Mouse (Mus musculus) lung, postnatal 36 days (tissue): Measurements from ENCODE around the gene Asl.

Source experiments
- DNase-seq: peaks from one replicate; pipeline ENCODE4 v3.0.0; 2022; ENCODE audit warnings: mixed read lengths

Gene Asl

DNA sequence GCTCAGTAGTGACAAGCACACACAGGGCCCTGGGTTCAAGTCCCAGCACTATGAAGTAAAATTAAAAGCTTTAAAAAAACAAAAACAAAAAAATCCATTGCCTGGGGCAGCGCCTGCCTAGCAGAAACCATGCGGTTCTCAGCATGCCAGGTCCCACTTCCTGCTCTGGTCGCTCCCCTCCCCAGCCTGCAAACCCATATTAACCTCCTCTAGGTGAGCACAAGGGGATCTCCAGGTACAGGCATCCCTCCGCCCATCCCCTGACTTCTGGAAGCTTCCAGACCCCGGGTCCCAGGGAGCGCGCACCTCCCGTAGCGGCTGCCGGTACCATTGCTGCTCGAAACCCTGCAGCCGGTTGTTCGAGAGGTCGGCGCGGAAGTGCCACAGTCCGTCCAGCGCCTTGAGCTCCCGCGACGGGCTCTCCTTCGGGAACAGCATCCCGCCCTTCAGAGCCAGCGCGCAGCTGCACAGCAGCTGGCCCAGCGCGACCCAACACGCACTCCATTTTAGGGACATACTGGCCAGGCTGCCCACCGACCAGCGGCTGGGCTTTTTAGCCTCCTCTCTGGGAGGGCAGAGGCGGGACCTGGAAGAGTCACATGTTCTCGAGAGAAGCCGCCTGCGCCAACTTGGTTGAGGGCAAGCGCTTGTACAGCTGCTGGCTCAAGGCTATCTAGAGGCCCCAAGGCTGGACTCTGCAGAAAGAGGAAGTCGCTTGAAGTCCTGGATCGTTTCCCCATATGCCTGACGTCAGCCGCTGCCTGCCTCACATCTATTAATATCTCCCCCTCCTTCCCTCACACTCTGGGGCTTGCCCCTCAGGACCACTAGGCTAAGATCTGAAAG lies 26.5 kb downstream of the Asl start, which contains the start of gene Gusb:
TSS of gene Gusb (minus strand) at position 749 of the 846 bp plus-strand sequence.
- peak; percentile 93 for DNase-seq

DNA sequence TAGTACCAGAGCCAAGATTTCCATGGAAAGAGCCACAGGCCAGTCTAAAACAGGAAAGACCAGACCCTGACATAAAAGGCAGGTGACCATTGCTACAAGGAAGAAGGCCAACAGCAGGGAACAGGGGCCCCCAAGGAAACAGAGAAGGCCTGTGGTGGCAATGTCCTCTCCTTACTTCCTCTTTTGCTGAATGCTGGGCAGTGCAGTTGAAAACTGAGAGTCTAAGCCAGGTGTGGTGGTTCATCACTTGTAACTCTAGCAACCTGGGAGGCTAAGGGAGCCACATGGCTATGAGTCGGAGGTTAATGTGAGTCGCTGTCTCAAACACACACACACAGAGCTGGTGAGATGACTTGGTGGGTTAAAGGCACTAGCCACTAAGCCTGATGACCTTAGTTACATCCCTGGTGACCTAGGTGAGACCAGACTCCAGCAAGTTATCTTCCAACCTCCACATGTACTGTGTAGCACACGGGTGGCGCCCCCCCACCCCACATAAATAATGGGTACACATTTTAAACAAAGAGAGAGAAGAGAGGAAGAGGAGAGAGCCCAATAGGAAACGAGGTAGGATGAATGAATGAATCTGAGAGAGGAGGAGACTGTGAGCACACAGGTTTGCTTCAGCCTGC lies 27.6 kb downstream of the Asl start:
- DNase-seq = peak; percentile 34

DNA sequence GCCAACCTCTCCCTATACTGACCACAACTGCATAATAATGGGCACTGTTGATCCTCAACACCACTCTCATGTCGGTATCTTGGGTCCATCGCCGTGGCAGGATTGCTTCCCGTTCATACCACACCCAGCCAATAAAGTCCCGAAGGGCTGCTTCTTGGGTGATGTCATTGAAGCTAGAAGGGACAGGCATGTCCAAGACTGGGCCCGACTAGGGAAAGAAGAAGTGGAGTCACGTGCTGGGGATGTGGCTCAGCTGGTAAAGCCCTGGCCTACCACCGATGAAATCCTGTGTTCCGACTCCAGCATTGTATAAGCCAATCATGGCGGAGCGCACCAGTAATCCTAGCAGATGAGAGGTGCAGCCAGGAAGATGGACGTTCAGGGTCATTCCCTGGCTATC lies 28.3 kb downstream of the Asl start:
- DNase-seq = peak; percentile 76

DNA sequence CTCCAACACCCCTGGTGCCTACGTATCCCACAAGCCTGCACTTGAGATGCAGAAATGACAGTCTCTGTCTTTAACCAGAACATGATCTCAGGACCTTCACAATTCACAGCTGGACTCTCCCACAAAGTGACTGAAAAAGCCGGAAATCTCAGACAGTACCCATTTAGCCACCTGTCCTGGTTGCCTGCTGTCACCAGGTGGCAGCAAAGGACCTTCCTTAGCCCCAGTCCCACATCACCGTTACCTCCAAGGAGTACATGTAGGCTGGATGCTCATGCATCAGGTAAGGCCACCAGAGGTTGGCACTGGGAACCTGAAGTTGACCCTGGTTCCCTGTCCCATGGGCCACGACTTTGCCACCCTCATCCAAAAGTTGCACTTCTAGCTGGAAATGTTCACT lies 29.9 kb downstream of the Asl start:
- peak; percentile 72 for DNase-seq

DNA sequence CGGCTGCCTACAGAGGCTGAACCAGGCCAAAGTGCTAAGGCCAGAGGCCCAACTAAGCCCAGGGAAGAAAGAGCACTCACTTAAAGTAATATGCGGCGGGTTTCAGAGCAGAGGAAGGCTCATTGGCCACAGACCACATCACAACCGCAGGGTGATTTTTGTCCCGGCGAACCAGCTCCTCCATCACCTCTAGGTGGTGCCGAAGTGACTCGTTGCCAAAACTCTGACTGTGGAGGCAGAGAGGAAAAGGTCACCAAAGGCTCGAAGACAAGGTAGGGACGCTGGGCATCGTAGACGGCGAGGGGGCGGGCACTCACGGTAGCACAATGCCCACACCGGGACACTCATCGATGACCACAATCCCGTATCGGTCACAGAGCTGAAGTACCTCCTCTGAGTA lies 31.3 kb downstream of the Asl start:
- no peak for DNase-seq

DNA sequence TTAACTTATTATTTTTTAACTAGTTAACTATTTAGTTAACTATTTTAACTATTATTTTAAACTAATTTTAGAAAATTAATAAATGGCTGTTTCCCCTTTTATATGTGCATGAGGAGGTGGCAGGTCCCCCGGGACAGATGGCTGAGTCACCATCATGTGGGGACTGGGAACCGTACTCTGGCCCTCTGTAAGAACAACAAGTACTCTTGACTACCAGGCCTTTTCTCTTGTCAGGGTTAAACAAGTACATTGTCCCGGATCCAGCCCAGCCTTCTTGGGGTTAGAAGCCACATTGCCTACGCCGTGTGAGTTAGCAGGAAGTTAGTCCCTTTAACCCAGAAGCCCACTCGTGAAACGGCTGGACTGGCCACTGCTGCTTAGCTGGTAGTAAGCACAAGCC lies 34.1 kb downstream of the Asl start:
- no peak for DNase-seq

DNA sequence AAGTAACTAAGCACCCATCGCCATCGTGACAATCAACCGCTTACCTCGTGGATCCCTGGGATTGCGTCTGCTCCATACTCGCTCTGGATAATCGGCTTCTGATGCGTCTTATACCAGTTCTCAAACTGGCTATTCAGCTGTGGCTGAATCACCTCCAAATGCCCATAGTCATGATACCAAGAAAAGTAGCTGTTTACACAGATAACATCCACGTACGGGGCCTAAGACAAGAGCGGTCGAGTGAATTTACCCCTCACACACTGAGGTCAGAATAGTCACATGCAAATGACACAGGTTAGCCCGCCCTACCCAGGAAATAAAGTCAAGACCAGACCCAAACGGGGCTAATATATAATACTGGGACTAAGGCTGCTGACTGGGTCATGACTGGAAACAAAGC lies 35.7 kb downstream of the Asl start:
- no peak for DNase-seq

DNA sequence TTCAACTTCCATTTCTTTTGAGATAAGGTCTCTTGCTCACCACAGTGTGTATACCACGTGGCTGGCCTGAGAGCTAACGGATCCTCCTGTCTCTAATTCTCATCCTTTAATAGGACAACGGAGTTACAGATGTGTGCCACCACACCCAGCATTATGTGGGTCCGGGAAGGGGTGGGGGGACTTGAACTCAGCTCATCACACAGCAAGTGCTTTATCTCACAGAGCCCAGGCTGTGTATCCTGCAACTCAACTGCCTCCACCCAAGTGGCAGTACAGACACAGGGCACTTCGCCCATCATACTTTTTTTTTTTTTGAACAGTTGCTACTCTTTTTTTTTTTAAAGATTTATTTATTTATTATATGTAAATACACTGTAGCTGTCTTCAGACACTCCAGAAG lies 37.1 kb downstream of the Asl start:
- no peak for DNase-seq

DNA sequence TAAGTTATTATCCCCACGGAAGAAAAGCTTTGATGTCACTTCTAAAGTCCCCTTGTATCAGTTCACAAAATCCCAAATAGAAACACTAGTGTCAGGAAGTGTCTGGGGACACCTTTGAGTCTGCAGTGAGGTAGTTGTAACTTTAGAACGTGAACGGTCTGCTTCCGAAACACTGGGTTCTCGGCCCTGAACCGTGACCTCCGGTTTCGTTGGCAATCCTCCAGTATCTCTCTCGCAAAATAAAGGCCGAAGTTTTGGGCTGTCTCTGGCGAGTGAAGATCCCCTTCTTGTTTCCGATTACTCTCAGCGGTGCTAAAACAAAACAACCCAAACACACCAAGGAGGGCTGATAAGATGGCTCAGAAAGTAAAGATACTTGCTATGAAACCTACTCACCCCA lies 39.7 kb downstream of the Asl start:
- DNase-seq = no peak

DNA sequence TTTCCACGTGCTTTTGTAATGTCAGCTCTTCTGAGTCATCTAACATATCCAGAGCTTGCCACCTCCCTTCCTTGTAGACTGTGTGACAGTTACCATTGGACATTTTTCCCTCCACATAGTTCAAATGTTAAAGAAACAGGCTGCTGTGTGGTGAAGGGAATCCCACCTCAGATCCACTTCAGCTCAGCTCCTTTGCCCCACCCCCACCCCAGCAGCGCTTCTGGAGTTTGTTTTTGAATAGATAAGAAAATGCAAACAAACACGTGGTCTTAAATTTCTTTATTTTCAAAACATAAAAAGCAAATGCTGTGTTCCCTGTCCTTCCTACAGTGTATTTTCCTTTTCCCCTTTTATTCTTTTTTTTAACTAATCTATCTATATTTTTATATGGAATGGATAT lies 48.8 kb downstream of the Asl start:
- no peak for DNase-seq

DNA sequence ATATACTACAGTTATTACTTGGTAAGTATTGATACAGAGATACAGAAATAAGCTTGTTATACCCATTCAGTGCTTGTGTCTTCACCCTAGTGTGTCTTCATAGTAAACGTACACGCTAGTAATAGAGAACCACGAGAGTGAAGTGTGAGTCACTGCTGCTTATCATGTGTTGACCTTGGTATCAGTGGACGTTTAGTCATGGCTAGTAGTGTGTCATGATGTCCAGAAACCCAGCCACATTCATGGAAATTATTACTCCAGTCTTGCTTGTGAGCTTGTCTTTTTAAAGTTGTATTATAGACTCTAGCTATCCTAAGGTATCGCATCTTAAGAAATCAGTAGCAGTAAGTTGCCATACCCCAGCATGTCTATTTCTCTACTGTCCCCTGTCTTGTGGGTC lies 50.4 kb downstream of the Asl start:
- peak; percentile 22 for DNase-seq

DNA sequence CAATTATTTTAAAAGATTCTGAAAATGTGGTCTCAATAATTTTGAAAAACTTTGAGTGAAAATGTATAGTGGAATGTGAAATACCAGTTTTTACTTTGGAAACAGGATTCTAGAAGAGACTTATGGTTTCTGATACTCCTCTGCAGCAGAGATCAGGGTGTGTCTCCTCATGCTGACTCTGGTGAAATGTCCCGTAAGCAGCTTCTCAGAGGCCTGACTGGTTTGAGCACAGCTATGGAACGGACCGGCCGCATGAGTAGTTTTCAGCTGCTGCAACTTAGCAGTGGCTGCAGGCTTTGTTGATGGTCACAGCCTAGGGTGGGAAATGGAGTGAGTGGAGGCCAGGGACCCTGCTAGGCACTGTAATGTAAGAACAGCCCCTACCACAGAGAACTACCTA lies 51.3 kb downstream of the Asl start:
- DNase-seq = no peak

DNA sequence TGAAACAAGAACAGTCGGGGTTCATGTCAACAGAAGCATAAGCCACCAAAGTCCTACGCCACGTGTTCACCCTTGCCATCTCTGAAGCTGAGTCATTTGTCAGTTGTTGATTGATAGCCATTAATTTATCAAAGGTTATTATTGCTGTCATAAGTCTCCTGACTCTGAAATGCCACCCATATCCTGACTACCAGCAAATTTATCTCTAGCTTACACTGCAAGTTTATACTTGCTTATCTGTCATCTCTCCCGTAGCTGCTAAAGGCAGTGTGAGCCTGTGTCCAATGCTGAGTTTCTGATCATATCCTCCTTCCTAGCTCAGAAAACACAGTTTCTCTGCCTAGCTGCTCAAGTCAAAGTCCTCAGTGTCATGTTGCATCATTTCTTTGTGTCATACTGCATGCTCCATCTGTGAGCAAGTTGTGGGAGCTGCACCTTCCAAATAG lies 54.2 kb downstream of the Asl start:
- DNase-seq = no peak

DNA sequence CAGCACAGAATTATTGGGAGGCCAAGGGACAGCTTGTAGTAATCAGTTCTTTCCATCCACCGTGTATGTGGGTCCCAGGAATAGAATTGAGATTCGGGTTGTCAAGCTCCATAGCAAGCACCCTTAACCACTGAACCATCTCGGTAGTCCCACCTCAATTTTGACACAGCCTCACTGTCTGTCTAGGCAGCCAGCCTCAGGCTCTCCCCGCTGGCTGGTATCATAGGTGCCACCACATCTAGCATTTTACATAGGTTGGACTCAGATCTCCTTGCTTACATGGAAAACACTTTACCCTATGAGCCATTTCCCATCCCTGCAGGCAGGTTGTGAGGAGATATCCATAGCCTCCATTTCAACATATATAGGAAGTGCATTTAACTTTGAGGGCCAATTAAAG lies 54.7 kb downstream of the Asl start:
- no peak for DNase-seq

DNA sequence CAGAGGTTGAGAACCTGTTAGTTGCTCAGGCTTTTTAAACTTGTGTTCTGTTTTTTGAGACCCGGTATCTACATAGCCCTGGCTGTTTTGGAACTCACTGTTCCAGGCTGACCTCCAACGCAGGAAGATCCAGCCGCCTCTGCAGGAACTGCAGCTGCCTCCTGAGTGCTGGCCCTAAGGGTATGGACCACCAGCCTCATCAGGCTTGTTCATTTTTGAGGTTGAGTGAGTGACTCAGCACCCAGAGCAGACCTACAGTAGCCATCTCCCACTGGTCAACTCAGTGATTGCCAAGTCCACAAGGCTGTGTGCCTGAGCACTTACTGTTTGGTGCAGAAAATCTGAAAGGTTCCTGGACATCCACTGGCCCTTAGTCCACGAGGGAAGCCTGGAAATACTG lies 57.6 kb downstream of the Asl start:
- DNase-seq = no peak

DNA sequence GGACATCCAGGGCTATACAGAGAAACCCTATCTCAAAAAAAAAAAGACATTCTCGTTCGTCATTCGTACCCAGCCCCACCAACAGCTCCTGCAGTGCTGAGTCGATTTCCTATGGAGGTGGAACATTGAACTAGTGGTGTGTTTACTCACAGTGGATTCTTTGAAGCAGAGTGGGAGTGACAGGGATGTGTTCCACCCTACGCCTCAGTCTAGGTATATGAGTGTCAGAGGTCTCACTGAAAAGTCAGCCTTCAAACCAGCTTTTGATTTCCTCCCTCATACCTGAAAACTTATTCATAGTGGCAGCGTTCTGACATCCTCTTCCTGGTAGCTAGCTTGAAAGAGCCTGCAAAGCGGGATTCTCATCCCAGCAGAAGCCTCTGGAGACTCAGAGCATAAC lies 60.6 kb downstream of the Asl start:
- no peak for DNase-seq

DNA sequence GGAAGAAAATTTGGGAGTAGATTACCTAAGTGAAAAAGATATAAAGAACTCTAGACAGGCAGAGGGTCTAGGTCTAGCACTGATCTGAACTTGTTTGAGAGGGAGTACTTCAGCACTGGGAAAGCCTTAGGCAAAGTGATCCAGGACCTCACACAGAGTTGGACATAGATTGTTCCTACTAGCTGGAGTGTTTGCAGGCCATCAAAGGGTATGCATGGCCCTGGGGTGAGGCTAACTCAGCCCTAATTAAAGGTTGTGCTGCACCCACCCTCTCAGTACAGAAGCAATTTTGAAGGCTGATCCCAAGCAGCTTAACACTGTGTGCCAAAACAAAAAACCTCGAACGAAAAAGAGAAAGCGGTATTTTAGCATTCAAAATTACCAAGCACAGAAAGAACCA lies 62.6 kb downstream of the Asl start:
- DNase-seq = no peak

DNA sequence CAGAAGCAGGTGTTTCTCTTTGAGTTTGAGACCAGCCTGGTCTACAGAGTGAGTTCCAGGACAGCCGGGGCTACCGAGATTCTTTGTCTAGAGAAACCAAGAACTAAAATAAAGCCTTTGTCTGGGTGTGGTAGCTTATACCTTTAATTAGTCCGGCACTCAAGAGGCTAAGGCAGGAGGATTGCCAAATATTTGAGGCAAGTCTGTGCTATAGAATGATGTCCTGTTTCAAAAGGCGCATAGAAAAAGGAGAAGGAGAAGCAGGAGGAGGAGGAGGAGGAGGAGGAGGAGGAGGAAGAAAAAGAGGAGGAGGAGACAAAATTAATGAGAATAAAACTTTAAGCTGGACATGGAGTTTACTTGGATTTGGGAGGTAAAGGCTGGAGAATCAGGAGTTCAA lies 65.8 kb downstream of the Asl start:
- DNase-seq = peak; percentile 30
